Mouse (Mus musculus) liver, embryonic 14.5 days (tissue): ENCODE measurements at regions not wholly inside any gene's neighbourhood (a gene's known extent, or its start where the extent isn't known, plus 50 kb on each side); places are given as distances from the start of the nearest gene placed in this dataset.

ENCODE experiments used
- CTCF ChIP-seq: IDR thresholded peaks from 2 replicates; pipeline ENCODE4 v1.5.1; 2016; ENCODE audit warnings: antibody characterized with exemption, low read depth, control low read depth
- EP300 ChIP-seq: IDR thresholded peaks from 2 replicates; pipeline ENCODE4 v1.6.1; 2016; ENCODE audit warnings: antibody characterized with exemption, low read depth

DNA sequence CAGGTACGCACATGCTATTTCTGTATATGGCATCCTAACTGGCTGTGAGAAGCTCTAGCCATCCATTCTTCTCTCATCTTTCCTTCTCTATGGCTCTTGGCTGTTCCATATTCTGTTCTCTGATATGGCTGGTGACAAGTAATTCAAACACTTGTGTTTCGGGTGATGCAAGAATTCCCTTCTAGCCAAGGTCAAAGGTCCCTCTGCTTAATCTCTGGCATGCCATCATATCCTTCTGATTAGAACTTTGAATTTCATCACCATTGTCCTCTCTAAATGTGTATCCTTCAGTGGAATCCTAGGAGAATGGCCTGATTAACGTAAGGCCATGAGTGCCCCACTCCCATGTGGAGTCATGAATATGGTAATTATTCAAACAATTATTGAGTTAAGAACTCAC, 215.5 kb downstream of the Srek1 start:
- TF ChIP-seq CTCF (no peak), EP300 (no peak)
